Mouse (Mus musculus): ENCODE measurements around the gene Slc25a20. TPM values are rescaled to one million over a fixed set of nuclear protein-coding genes. Genes with fewer than 3 reads are reported as not detected.

The Slc25a20 gene
- 34.9 and 55.0 TPM in 2 replicates for polyA plus RNA-seq (2012; rRNA removed; ENCODE audit: low replicate concordance)

DNA sequence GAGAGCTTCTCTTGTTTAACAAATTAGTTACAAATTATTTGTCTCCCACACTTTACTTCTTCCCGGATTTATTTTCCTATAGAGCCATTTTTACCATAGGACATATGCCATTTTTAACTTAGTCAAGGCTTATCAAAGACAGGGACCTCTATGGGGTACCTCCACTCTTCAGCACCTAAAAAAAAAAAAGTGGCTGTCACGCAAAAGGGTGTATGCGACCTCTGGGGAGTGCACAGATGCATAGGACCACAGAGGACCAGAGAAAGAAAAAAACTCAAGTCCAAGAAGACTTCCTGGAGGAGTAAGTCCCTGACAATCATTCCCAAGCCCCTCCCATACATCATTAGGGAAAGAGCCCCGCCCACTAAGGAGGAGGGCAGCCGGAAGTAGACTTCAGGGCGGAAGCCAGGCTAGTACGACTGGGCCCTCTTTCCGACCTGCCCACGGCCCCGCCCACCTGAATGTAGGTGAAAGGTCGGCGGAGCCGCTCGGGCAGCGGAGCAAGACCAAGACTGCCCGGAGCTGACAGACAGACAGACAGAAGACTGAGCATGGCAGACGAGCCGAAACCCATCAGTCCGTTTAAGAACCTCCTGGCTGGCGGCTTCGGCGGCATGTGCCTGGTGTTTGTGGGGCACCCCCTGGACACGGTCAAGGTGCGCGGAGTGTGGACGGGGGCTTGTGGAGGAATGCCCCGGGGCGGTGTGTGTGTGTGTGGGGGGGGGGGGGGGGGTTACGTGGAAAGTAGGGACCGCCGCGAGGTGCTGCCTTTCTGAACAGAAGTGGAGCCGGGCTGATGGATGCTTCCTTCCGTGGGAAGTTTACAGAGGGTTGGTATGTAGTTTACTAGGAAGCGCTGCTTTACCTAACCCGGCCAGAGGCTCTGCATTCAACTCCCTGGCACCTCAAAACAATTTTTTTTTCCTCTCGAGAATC is at the start of gene Slc25a20:
TSS of gene Slc25a20 (plus strand) at position 412 of the 936 bp plus-strand sequence.

DNA sequence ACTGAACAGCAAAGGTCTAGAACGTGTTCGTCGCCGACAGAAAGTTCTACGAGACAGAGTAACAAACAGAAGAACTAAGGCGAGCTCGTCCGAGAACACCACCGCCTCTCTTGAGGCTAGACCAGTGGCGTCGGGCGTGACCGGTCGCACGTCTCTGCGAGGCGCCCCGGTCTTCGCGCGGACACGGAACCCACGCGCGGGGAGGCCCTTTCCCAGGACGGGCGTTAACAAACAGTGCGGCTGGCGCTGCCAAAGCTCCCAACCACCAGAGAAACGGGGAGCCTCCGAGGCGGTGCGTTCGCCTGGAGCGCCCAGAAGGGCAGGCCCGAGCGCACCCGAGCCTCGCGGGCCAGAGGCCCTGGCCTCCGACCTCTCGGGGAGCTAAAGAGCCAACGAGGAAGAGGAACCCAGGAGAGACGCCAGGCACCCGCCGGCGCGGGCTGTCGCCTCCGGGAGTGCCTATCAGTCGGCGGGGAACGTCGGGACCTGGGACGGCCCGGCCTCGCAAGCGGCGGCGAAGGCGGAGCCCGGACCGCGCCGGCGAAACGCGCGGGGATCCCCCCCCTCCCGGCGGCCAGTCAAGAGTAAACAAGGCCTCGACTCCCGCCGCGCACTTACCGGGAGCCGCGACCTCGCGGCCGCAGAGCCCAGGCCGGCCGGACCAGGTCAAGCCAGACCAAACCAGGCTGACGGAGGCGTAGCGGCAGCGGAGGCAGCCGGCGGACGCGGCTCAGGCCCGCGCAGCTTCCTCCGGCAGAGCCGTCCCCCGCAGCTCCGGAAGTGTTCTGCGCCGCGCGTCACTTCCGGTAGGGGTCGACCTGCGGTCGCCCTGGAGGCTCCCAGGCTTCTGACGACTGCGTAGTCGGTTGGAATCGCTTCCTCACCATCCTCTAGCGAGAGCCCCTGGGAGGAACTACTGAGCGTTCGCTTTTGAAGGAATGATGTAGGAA is 13.0 kb upstream of the Slc25a20 start, which contains the start of gene Arih2:
TSS of gene Arih2 (minus strand) at position 776 of the 950 bp plus-strand sequence.

DNA sequence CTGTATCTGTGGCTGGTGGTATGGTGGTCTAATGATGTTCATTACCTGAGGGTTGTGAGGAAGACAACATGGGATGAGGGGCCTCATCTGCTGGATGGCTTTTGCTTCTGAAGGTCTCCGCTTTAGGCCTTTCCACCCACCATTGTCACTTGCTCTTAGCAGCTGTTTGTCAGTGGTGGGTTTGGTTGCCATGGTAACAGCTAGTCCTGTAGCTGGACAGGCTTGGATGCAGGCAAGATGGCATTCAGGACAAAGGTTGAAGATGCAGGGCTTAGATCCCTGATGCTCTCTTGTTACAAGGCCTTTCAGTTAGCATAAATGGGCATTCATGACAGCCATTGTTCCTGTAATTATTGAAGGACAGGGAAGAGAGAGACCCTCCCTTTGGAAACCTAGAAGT is 27.2 kb downstream of the Slc25a20 start, which contains the start of gene Prkar2a:
TSS of gene Prkar2a (plus strand) at position 209 of the 400 bp plus-strand sequence.

Other genes with a start within 250 kb of the Slc25a20 start
- 0.03 TPM in 1 of 2 replicates, not detected in the other for gene Ccdc36, start 233.6 kb upstream of the Slc25a20 start, polyA plus RNA-seq (2012; rRNA removed; ENCODE audit: low replicate concordance)
- gene BC048562, start 225.6 kb upstream of the Slc25a20 start, polyA plus RNA-seq (2012; rRNA removed; ENCODE audit: low replicate concordance) = not detected in 2 replicates
- 24.9 and 25.2 TPM in 2 replicates for gene Ccdc71, start 201.6 kb upstream of the Slc25a20 start, polyA plus RNA-seq (2012; rRNA removed; ENCODE audit: low replicate concordance)
- gene Klhdc8b, start 200.5 kb upstream of the Slc25a20 start, polyA plus RNA-seq (2012; rRNA removed; ENCODE audit: low replicate concordance) = 44.0 and 53.3 TPM in 2 replicates
- 152 and 195 TPM in 2 replicates for gene Lamb2, start 182.4 kb upstream of the Slc25a20 start, polyA plus RNA-seq (2012; rRNA removed; ENCODE audit: low replicate concordance)
- 177 and 200 TPM in 2 replicates for gene Usp19, start 171.5 kb upstream of the Slc25a20 start, polyA plus RNA-seq (2012; rRNA removed; ENCODE audit: low replicate concordance)
- 171 and 217 TPM in 2 replicates for gene Qars, start 154.4 kb upstream of the Slc25a20 start, polyA plus RNA-seq (2012; rRNA removed; ENCODE audit: low replicate concordance)
- 121 and 153 TPM in 2 replicates for gene Qrich1, start 145.3 kb upstream of the Slc25a20 start, polyA plus RNA-seq (2012; rRNA removed; ENCODE audit: low replicate concordance)
- 76.5 and 81.5 TPM in 2 replicates for gene Impdh2, start 101.8 kb upstream of the Slc25a20 start, polyA plus RNA-seq (2012; rRNA removed; ENCODE audit: low replicate concordance)
- 54.9 and 58.4 TPM in 2 replicates for gene Ndufaf3, start 94.7 kb upstream of the Slc25a20 start, polyA plus RNA-seq (2012; rRNA removed; ENCODE audit: low replicate concordance)
- gene Dalrd3, start 92.2 kb upstream of the Slc25a20 start, polyA plus RNA-seq (2012; rRNA removed; ENCODE audit: low replicate concordance) = 215 and 258 TPM in 2 replicates
- gene Wdr6, start 83.3 kb upstream of the Slc25a20 start, polyA plus RNA-seq (2012; rRNA removed; ENCODE audit: low replicate concordance) = 39.5 and 43.9 TPM in 2 replicates
- gene P4htm, start 64.4 kb upstream of the Slc25a20 start, polyA plus RNA-seq (2012; rRNA removed; ENCODE audit: low replicate concordance) = 7.2 and 10.5 TPM in 2 replicates
- gene Arih2, start 12.7 kb upstream of the Slc25a20 start, polyA plus RNA-seq (2012; rRNA removed; ENCODE audit: low replicate concordance) = 26.9 and 47.5 TPM in 2 replicates
- gene Prkar2a, start 27.2 kb downstream of the Slc25a20 start, polyA plus RNA-seq (2012; rRNA removed; ENCODE audit: low replicate concordance) = 11.2 and 21.9 TPM in 2 replicates
- gene Ip6k2, start 121.7 kb downstream of the Slc25a20 start, polyA plus RNA-seq (2012; rRNA removed; ENCODE audit: low replicate concordance) = 55.7 and 58.4 TPM in 2 replicates
- 33.1 and 44.7 TPM in 2 replicates for gene Nckipsd, start 146.3 kb downstream of the Slc25a20 start, polyA plus RNA-seq (2012; rRNA removed; ENCODE audit: low replicate concordance)
- 0.37 and 1.4 TPM in 2 replicates for gene Celsr3, start 164.2 kb downstream of the Slc25a20 start, polyA plus RNA-seq (2012; rRNA removed; ENCODE audit: low replicate concordance)
- 26.7 and 33.5 TPM in 2 replicates for gene Slc26a6, start 191.2 kb downstream of the Slc25a20 start, polyA plus RNA-seq (2012; rRNA removed; ENCODE audit: low replicate concordance)